Mouse (Mus musculus) heart, embryonic 14.5 days (tissue): ENCODE data around the gene Ppig. TPM values are rescaled to one million over a fixed set of nuclear protein-coding genes. Genes with fewer than 3 reads are reported as not detected.

ENCODE experiments used
- ATAC-seq: fragments of 200-750 bp; cut with Nextera tagmentation; 2 replicates; pipeline ENCODE4 v1.8.0; 2017; ENCODE audit warnings: low read depth, moderate TSS enrichment; ENCODE audit not compliant: insufficient number of reproducible peaks, insufficient read depth, low FRiP score
- H3K27ac ChIP-seq, 2 experiments: fragments of 200-500 bp in 1 of 2; fragments of 300-500 bp in 1 of 2; sonication (generic) in 1 of 2; replicated peaks in 1 of 2; 2 replicates each; pipeline ENCODE4 v1.5.1; 2012 to 2014; ENCODE audit warnings: low read depth in 2 of 2, low read length in 2 of 2, control low read depth in 1 of 2, mild to moderate bottlenecking in 1 of 2, mixed read lengths in 1 of 2; ENCODE audit not compliant: control insufficient read depth in 1 of 2, insufficient read depth in 1 of 2
- H3K27me3 ChIP-seq: fragments of 300-500 bp; sonication (generic); 2 replicates; pipeline ENCODE4 v1.6.1; 2014; ENCODE audit warnings: mild to moderate bottlenecking, low read length, control low read depth; ENCODE audit not compliant: control insufficient read depth, insufficient read depth
- H3K36me3 ChIP-seq: fragments of 300-500 bp; sonication (generic); 2 replicates; pipeline ENCODE4 v1.6.1; 2014; ENCODE audit warnings: mild to moderate bottlenecking, control low read depth, low read length, mixed read lengths; ENCODE audit not compliant: control insufficient read depth, insufficient read depth
- H3K4me1 ChIP-seq, 2 experiments: fragments of 200-500 bp in 1 of 2; fragments of 300-500 bp in 1 of 2; sonication (generic) in 1 of 2; 2 replicates each; pipeline ENCODE4 v1.6.1; 2012 to 2014; ENCODE audit warnings: low read length in 2 of 2, control low read depth in 1 of 2, mixed read lengths in 1 of 2; ENCODE audit not compliant: control insufficient read depth in 2 of 2, insufficient read depth in 2 of 2
- H3K4me2 ChIP-seq: fragments of 300-500 bp; sonication (generic); 2 replicates; pipeline ENCODE4 v1.6.1; 2014; ENCODE audit warnings: mild to moderate bottlenecking, low read length
- H3K4me3 ChIP-seq, 2 experiments: fragments of 200-500 bp in 1 of 2; fragments of 300-500 bp in 1 of 2; sonication (generic) in 1 of 2; 2 replicates each; pipeline ENCODE4 v1.5.1; 2012 to 2014; ENCODE audit warnings: low read length in 2 of 2, mild to moderate bottlenecking in 2 of 2, control low read depth in 1 of 2, low read depth in 1 of 2, moderate library complexity in 1 of 2; ENCODE audit not compliant: control insufficient read depth in 1 of 2, insufficient read depth in 1 of 2
- H3K9ac ChIP-seq: fragments of 300-500 bp; sonication (generic); 2 replicates; pipeline ENCODE4 v1.6.1; 2014; ENCODE audit warnings: mild to moderate bottlenecking, low read length
- H3K9me3 ChIP-seq: fragments of 300-500 bp; sonication (generic); 2 replicates; pipeline ENCODE4 v1.6.1; 2016; ENCODE audit warnings: low read length, control low read depth; ENCODE audit not compliant: control insufficient read depth
- WGBS: fragments of 180-500 bp; shearing (Covaris S2); extraction: QIAGEN DNeasy Blood & Tissue Kit; methylation state at CpG from one replicate; pipeline ENCODE4 v1.1.7; 2014; 5-methylcytosine and 5-hydroxymethylcytosine counted together
- polyA plus RNA-seq: library from polyadenylated mRNA; unstranded; fragments of >200 nt; fragmentation: Nextera tagmentation; extraction: Ambion mirVana; gene quantifications from 2 replicates; pipeline ENCODE4 v1.2.1, GENCODE M21; 2014

Ppig gene
- polyA plus RNA-seq, 1 experiment from 2014 or later: 64.9 TPM

- no peak overlapping the region for H3K4me3 ChIP-seq
- ATAC-seq: no peak
- H3K36me3 ChIP-seq: peaks cover 86% of the 10 kb centered on the region
- no peaks in the 10 kb centered on the region for H3K27me3 ChIP-seq
- no peak overlapping the region for H3K27ac ChIP-seq
- no peaks in the 10 kb centered on the region for H3K4me1 ChIP-seq
- 93% methylated on average over 1 of the region's 1 CpGs for WGBS
- H3K4me2 ChIP-seq: no peak overlapping the region
- no peak overlapping the region for H3K9ac ChIP-seq
- H3K9me3 ChIP-seq: no peaks in the 10 kb centered on the region
Observed at GRCm38 (mm10) chr2:69745091-69745490, 22.7 kb downstream of the Ppig start.

GRCm38 (mm10) chr2:69760980-69761379 lies 38.6 kb downstream of the Ppig start:
- Histone ChIP-seq H3K4me1 (no peaks in the 10 kb centered on the region), H3K27me3 (no peaks in the 10 kb centered on the region), H3K9ac (no peak overlapping the region), H3K4me3 (no peak overlapping the region), H3K36me3 (no peaks in the 10 kb centered on the region), H3K27ac (no peak overlapping the region), H3K9me3 (no peaks in the 10 kb centered on the region), H3K4me2 (no peak overlapping the region)
- ATAC-seq: no peak
- 77% methylated on average over 5 of the region's 5 CpGs for WGBS

- Histone ChIP-seq H3K4me2 (no peak overlapping the region), H3K9me3 (no peaks in the 10 kb centered on the region), H3K4me3 (no peak overlapping the region), H3K27ac (no peak overlapping the region), H3K27me3 (no peaks in the 10 kb centered on the region), H3K36me3 (no peaks in the 10 kb centered on the region), H3K4me1 (no peaks in the 10 kb centered on the region), H3K9ac (no peak overlapping the region)
- ATAC-seq: no peak
- 88% methylated on average over 4 of the region's 4 CpGs for WGBS
Observed at GRCm38 (mm10) chr2:69763340-69763739, 41.0 kb downstream of the Ppig start.

- Histone ChIP-seq H3K27me3 (no peaks in the 10 kb centered on the region), H3K36me3 (no peaks in the 10 kb centered on the region), H3K4me2 (no peak overlapping the region), H3K4me3 (no peak overlapping the region), H3K9me3 (no peaks in the 10 kb centered on the region), H3K27ac (no peak overlapping the region), H3K4me1 (no peaks in the 10 kb centered on the region), H3K9ac (no peak overlapping the region)
- WGBS: 64% methylated on average over 1 of the region's 1 CpGs
- ATAC-seq: no peak
Observed at GRCm38 (mm10) chr2:69764716-69765115, 42.4 kb downstream of the Ppig start.

- 93% methylated on average over 3 of the region's 3 CpGs for WGBS
- H3K4me1 ChIP-seq: no peaks in the 10 kb centered on the region
Observed at GRCm38 (mm10) chr2:69773331-69773730, 51.0 kb downstream of the Ppig start.

GRCm38 (mm10) chr2:69777985-69778835 lies 55.9 kb downstream of the Ppig start:
- Histone ChIP-seq H3K4me1 (no peaks in the 10 kb centered on the region), H3K27ac (no peak overlapping the region), H3K4me3 (no peak overlapping the region), H3K36me3 (0 out of 2 replicates have a peak, but pooled peaks cover 3% of the 10 kb centered on the region), H3K27me3 (no peaks in the 10 kb centered on the region), H3K9me3 (no peaks in the 10 kb centered on the region), H3K9ac (no peak overlapping the region), H3K4me2 (no peak overlapping the region)
- no peak for ATAC-seq
- WGBS: 63% methylated on average over 7 of the region's 7 CpGs

More at GRCm38 (mm10) chr2:69773331-69773730, 51.0 kb downstream of the Ppig start:
- no peak overlapping the region for H3K4me2 ChIP-seq
- no peak overlapping the region for H3K4me3 ChIP-seq
- ATAC-seq: no peak
- H3K36me3 ChIP-seq: no peaks in the 10 kb centered on the region
- no peaks in the 10 kb centered on the region for H3K9me3 ChIP-seq
- no peak overlapping the region for H3K9ac ChIP-seq
- no peak overlapping the region for H3K27ac ChIP-seq
- no peaks in the 10 kb centered on the region for H3K27me3 ChIP-seq

- H3K4me3 ChIP-seq: no peak overlapping the region
- H3K9ac ChIP-seq: no peak overlapping the region
- H3K4me2 ChIP-seq: no peak overlapping the region
- H3K27me3 ChIP-seq: no peaks in the 10 kb centered on the region
- ATAC-seq: no peak
- no peaks in the 10 kb centered on the region for H3K4me1 ChIP-seq
- no peaks in the 10 kb centered on the region for H3K9me3 ChIP-seq
- WGBS: 46% methylated on average over 5 of the region's 5 CpGs
- H3K27ac ChIP-seq: no peak overlapping the region
- 0 out of 2 replicates have a peak, but pooled peaks cover 3% of the 10 kb centered on the region for H3K36me3 ChIP-seq
Observed at GRCm38 (mm10) chr2:69778836-69779177, 56.5 kb downstream of the Ppig start.
